Mouse (Mus musculus): ENCODE measurements at regions not wholly inside any gene's neighbourhood (a gene's known extent, or its start where the extent isn't known, plus 50 kb on each side); places are given as distances from the start of the nearest gene placed in this dataset.

DNA sequence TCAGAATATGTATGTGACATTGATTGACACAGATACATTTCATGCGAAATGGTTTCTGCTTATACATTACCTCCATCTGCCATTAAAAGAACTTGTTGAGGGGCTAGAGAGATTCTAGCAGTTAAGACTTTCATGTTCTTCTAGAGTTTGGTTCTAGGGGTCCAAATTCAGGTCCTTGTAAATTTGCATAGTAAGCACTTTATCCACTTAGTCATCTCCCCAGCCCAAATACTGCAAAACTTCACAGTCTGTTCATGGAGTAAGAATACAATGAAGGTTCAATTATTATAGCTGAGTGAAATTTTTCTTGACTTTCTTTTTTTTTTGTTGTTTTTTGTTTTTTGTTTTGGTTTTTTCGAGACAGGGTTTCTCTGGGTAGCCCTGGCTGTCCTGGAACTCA is 76.8 kb upstream of the Nckap5 start:
- Histone ChIP-seq H3K4me3 (no peak overlapping the region), H3K27me3 (no peaks in the 10 kb centered on the region), H3K27ac (no peak overlapping the region), H3K9me3 (no peaks in the 10 kb centered on the region), H3K9ac (no peak overlapping the region), H3K36me3 (no peaks in the 10 kb centered on the region), H3K4me2 (replicated peaks) (no peak overlapping the region), H3K4me1 (no peaks in the 10 kb centered on the region)
- WGBS = 79% methylated on average over 2 of the region's 2 CpGs
- no peak for ATAC-seq (ENCODE audit: insufficient number of reproducible peaks, insufficient read depth, low FRiP score, low TSS enrichment)

- no peak overlapping the region for H3K27ac ChIP-seq
- no peak overlapping the region for H3K4me2 ChIP-seq (replicated peaks)
- WGBS = 78% methylated on average over 3 of the region's 3 CpGs
- no peaks in the 10 kb centered on the region for H3K27me3 ChIP-seq
- no peak overlapping the region for H3K9ac ChIP-seq
- H3K9me3 ChIP-seq = no peaks in the 10 kb centered on the region
- ATAC-seq (ENCODE audit: insufficient number of reproducible peaks, insufficient read depth, low FRiP score, low TSS enrichment) = no peak
- no peaks in the 10 kb centered on the region for H3K4me1 ChIP-seq
- no peak overlapping the region for H3K4me3 ChIP-seq
- H3K36me3 ChIP-seq = no peaks in the 10 kb centered on the region
These were observed 67.9 kb upstream of the Nckap5 start for GRCm38 (mm10) chr1:126898484-126898883.

DNA sequence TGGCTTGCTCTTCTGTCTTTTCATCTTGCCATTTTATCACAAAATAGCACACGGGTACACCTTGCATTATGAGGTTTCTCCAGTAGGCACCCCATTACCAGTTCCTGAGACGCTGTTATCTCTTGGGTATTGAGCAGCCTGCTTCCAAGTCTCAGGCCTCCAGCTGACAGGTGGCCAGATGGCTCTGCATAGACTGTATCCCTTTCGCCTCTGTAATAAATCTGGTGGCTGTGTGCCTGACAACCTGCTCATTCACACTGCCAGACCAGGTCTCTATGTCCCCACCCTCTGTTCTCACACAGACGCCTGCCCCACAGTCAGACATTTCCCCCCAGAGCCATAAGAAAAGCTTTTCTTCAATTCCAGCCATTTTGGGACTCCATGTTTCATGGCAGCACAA is 66.3 kb upstream of the Nckap5 start:
- WGBS = 76% methylated on average over 4 of the region's 4 CpGs
- ATAC-seq (ENCODE audit: insufficient number of reproducible peaks, insufficient read depth, low FRiP score, low TSS enrichment) = no peak
- Histone ChIP-seq H3K9me3 (no peaks in the 10 kb centered on the region), H3K4me3 (no peak overlapping the region), H3K4me2 (replicated peaks) (no peak overlapping the region), H3K36me3 (no peaks in the 10 kb centered on the region), H3K9ac (no peak overlapping the region), H3K4me1 (no peaks in the 10 kb centered on the region), H3K27me3 (no peaks in the 10 kb centered on the region), H3K27ac (no peak overlapping the region)

DNA sequence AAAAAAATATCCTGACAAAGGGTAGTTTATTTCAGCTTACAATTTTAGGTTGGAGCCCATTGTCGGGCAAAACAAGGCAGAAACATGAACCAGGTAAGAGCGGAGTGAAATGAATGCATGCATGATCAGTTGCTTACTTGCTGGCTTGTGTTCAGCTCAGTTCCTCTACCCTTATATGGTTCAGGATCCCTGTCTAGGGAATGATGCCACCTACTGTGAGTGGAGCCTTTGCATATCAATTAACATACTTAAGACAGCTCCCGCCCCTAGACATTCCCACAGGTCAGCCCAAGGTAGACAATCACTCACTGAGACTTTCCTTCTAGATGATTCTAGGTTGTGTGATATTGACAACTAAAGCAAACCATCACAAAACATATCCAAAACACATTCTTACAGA is 50.2 kb upstream of the Nckap5 start:
- Histone ChIP-seq H3K36me3 (no peaks in the 10 kb centered on the region), H3K4me3 (no peak overlapping the region), H3K9ac (no peak overlapping the region), H3K27me3 (no peaks in the 10 kb centered on the region), H3K4me1 (no peaks in the 10 kb centered on the region), H3K9me3 (no peaks in the 10 kb centered on the region), H3K27ac (no peak overlapping the region), H3K4me2 (replicated peaks) (no peak overlapping the region)
- ATAC-seq (ENCODE audit: insufficient number of reproducible peaks, insufficient read depth, low FRiP score, low TSS enrichment) = no peak
- WGBS = 90% methylated on average over 3 of the region's 3 CpGs
